In genomic region chr3:121506756-121507155, GRCm38 (mm10) we compare ENCODE assay signal across 28 mouse cellular contexts. TPM values are rescaled to one million over a fixed set of nuclear protein-coding genes. Genes with fewer than 3 reads are reported as not detected.
DNase-seq lines count a peak whose midpoint lies in the region; ATAC-seq and TF ChIP-seq lines count a peak whose summit lies in the region.
"Had no signal": no experiment of that assay in that cellular context is flagged by ENCODE, and none has a peak within 500 bp of the region (broad histone marks: within the 10 kb centered on the region; RNA-seq: fewer than 3 reads in every experiment).

No protein-coding gene starts in this region.

- no peak overlapping the region for H3K4me3 ChIP-seq in midbrain, embryonic 10.5 days
- no peak overlapping the region for H3K4me3 ChIP-seq in midbrain, postnatal 0 days (ENCODE audit: low read depth, low read length)
- H3K4me3 ChIP-seq in E14TG2a.4 (replicated peaks; ENCODE audit: low read length), result peak overlapping the region; percentile 1; the same call in 1 of the 2 replicates
- peak overlapping the region in 1 of 2 experiments; percentile 13; a peak in 2 of 4 replicates for H3K4me3 ChIP-seq in ES-E14 (ENCODE audit: insufficient read depth in 1 of 2, low read depth in 1 of 2, low read length in 2 of 2, poor library complexity in 1 of 2, severe bottlenecking in 1 of 2)
- no peak overlapping the region for H3K4me3 ChIP-seq in hindbrain, embryonic 12.5 days
- H3K4me3 ChIP-seq: embryonic facial prominence, embryonic 12.5 days; embryonic facial prominence, embryonic 15.5 days; erythroblast, embryonic 14.5 days; forebrain, embryonic 12.5 days; forebrain, embryonic 15.5 days; heart, adult 2 months; heart, embryonic 10.5 days; heart, embryonic 13.5 days; hindbrain, embryonic 13.5 days; intestine, embryonic 15.5 days had no signal

- no peak overlapping the region for H3K4me2 ChIP-seq in midbrain, postnatal 0 days (ENCODE audit: low read depth, low read length, poor library complexity, severe bottlenecking)
- H3K4me2 ChIP-seq in hindbrain, embryonic 12.5 days (replicated peaks), result no peak overlapping the region
- H3K4me2 ChIP-seq: embryonic facial prominence, embryonic 12.5 days; embryonic facial prominence, embryonic 15.5 days; forebrain, embryonic 12.5 days; forebrain, embryonic 15.5 days; heart, embryonic 13.5 days; hindbrain, embryonic 13.5 days; intestine, embryonic 15.5 days had no signal

- DNase-seq in midbrain, embryonic 10.5 days (ENCODE audit: low spot score), result no peak
- DNase-seq in midbrain, postnatal 0 days (ENCODE audit: low spot score), result no peak
- DNase-seq in ES-E14 (ENCODE audit: low read depth, low spot score), result no peak
- DNase-seq in heart, postnatal 10 days, result no peak
- DNase-seq: adrenal gland, adult 2 months; adrenal gland, postnatal 14 days; cerebellum, adult 11 months; cerebellum, adult 2 months; cerebellum, adult 9-11 months; cerebellum, postnatal 25 days; gastrocnemius, postnatal 36 days; heart, adult 2 months had no signal

- H3K27ac ChIP-seq in midbrain, embryonic 10.5 days (replicated peaks), result peak overlapping the region; percentile 38; the same call in 1 of the 2 replicates
- no peak overlapping the region for H3K27ac ChIP-seq in midbrain, postnatal 0 days (ENCODE audit: low read depth, low read length)
- H3K27ac ChIP-seq in ES-E14 (ENCODE audit: insufficient read depth, low read depth, low read length, poor library complexity, severe bottlenecking), result no peak overlapping the region
- H3K27ac ChIP-seq in hindbrain, embryonic 12.5 days, result no peak overlapping the region
- H3K27ac ChIP-seq: embryonic facial prominence, embryonic 12.5 days; embryonic facial prominence, embryonic 15.5 days; forebrain, embryonic 12.5 days; forebrain, embryonic 15.5 days; heart, adult 2 months; heart, embryonic 10.5 days; heart, embryonic 13.5 days; hindbrain, embryonic 13.5 days; intestine, embryonic 15.5 days had no signal

- WGBS in midbrain, embryonic 10.5 days, result 92% methylated on average over 7 of the region's 7 CpGs
- WGBS in midbrain, postnatal 0 days, result 96% methylated on average over 7 of the region's 7 CpGs
- 89% methylated on average over 7 of the region's 7 CpGs for WGBS in hindbrain, embryonic 12.5 days

- peaks cover 22% of the 10 kb centered on the region for H3K4me1 ChIP-seq in midbrain, embryonic 10.5 days
- no peaks in the 10 kb centered on the region for H3K4me1 ChIP-seq in midbrain, postnatal 0 days (ENCODE audit: insufficient read depth, low read length)
- H3K4me1 ChIP-seq in E14TG2a.4 (replicated peaks; ENCODE audit: low read depth, low read length), result peaks cover 22% of the 10 kb centered on the region
- H3K4me1 ChIP-seq in ES-E14 (ENCODE audit: control insufficient read depth in 2 of 2, insufficient read depth in 2 of 2, low read length in 2 of 2, poor library complexity in 1 of 2), result peaks cover 0 to 5% of the 10 kb centered on the region in 2 experiments; a peak in 1 of 4 replicates
- H3K4me1 ChIP-seq in hindbrain, embryonic 12.5 days, result peaks cover 7% of the 10 kb centered on the region
- H3K4me1 ChIP-seq: embryonic facial prominence, embryonic 12.5 days; forebrain, embryonic 15.5 days; intestine, embryonic 15.5 days had no signal

- no peak for TF ChIP-seq CTCF in midbrain, postnatal 0 days (IDR thresholded peaks at IDR 0.05)
- no peak for TF ChIP-seq CTCF in E14TG2a.4 (conservative IDR thresholded peaks at IDR 0.05; ENCODE audit: low read length)

- no peaks in the 10 kb centered on the region for H3K36me3 ChIP-seq in midbrain, embryonic 10.5 days
- H3K36me3 ChIP-seq in midbrain, postnatal 0 days (ENCODE audit: insufficient read depth, low read length), result no peaks in the 10 kb centered on the region
- H3K36me3 ChIP-seq in E14TG2a.4 (ENCODE audit: insufficient read depth, low read length) (no peaks in the 10 kb centered on the region), ES-E14 (ENCODE audit: control insufficient read depth, insufficient read depth, low read length, poor library complexity, severe bottlenecking) (no peaks in the 10 kb centered on the region)
- H3K36me3 ChIP-seq in hindbrain, embryonic 12.5 days, result no peaks in the 10 kb centered on the region
- H3K36me3 ChIP-seq: embryonic facial prominence, embryonic 12.5 days; embryonic facial prominence, embryonic 15.5 days; forebrain, embryonic 12.5 days; forebrain, embryonic 15.5 days; heart, embryonic 10.5 days; heart, embryonic 13.5 days; hindbrain, embryonic 13.5 days; intestine, embryonic 15.5 days had no signal

- in situ Hi-C loops in ES-E14 (cut with MboI; ENCODE audit: low sequenced_read_pairs in 2 of 2, unreplicated experiment in 2 of 2), result loop anchor here (10.0 kb wide), 1 partner anchor 202 kb away; no protein-coding TSS in a partner anchor

- H3K27me3 ChIP-seq in midbrain, embryonic 10.5 days (ENCODE audit: low read depth, poor library complexity, severe bottlenecking), result no peaks in the 10 kb centered on the region
- H3K27me3 ChIP-seq in midbrain, postnatal 0 days (ENCODE audit: insufficient read depth, low read length), result no peaks in the 10 kb centered on the region
- H3K27me3 ChIP-seq in E14TG2a.4 (ENCODE audit: insufficient read depth, low read length), result 0 out of 2 replicates have a peak, but pooled peaks cover 5% of the 10 kb centered on the region
- no peaks in the 10 kb centered on the region for H3K27me3 ChIP-seq in hindbrain, embryonic 12.5 days
- H3K27me3 ChIP-seq: embryonic facial prominence, embryonic 12.5 days; embryonic facial prominence, embryonic 15.5 days; forebrain, embryonic 12.5 days; forebrain, embryonic 15.5 days; heart, embryonic 13.5 days; hindbrain, embryonic 13.5 days; intestine, embryonic 15.5 days had no signal

- no peak for ATAC-seq in midbrain, postnatal 0 days (ENCODE audit: low FRiP score)
- ATAC-seq in hindbrain, embryonic 12.5 days (ENCODE audit: low FRiP score), result no peak
- ATAC-seq: CD4-positive, CD25-positive, alpha-beta regulatory T cell, adult 4 months; forebrain, embryonic 15.5 days; hindbrain, embryonic 16.5 days; intestine, embryonic 15.5 days had no signal

- H3K9me3 ChIP-seq in midbrain, embryonic 10.5 days (replicated peaks), result no peaks in the 10 kb centered on the region
- no peaks in the 10 kb centered on the region for H3K9me3 ChIP-seq in midbrain, postnatal 0 days (ENCODE audit: low read length)
- no peaks in the 10 kb centered on the region for H3K9me3 ChIP-seq in E14TG2a.4 (ENCODE audit: low read length)
- H3K9me3 ChIP-seq in ES-E14 (ENCODE audit: control insufficient read depth, insufficient read depth, low read depth, low read length), result no peaks in the 10 kb centered on the region
- H3K9me3 ChIP-seq in hindbrain, embryonic 12.5 days (replicated peaks), result no peaks in the 10 kb centered on the region
- H3K9me3 ChIP-seq: embryonic facial prominence, embryonic 12.5 days; embryonic facial prominence, embryonic 15.5 days; forebrain, embryonic 12.5 days; forebrain, embryonic 15.5 days; heart, embryonic 10.5 days; heart, embryonic 13.5 days; hindbrain, embryonic 13.5 days; intestine, embryonic 15.5 days had no signal

- intact Hi-C loops in heart, postnatal 10 days (cut with DNase I), result no loop called here

- H3K9ac ChIP-seq in midbrain, postnatal 0 days (replicated peaks; ENCODE audit: low read length, poor library complexity, severe bottlenecking), result no peak overlapping the region
- H3K9ac ChIP-seq in ES-E14 (ENCODE audit: insufficient read depth, low read depth, low read length, poor library complexity, severe bottlenecking), result no peak overlapping the region
- H3K9ac ChIP-seq in hindbrain, embryonic 12.5 days, result no peak overlapping the region
- H3K9ac ChIP-seq: embryonic facial prominence, embryonic 12.5 days; embryonic facial prominence, embryonic 15.5 days; forebrain, embryonic 12.5 days; forebrain, embryonic 15.5 days; heart, embryonic 13.5 days; hindbrain, embryonic 13.5 days; intestine, embryonic 15.5 days had no signal

TF ChIP-seq in ES-E14, 5 proteins besides CTCF, POLR2A, EP300 and RAD21:
- TF ChIP-seq CHD2 (IDR thresholded peaks at IDR 0.05; ENCODE audit: low read depth, low read length), result no peak
- peak; percentile 84 for TF ChIP-seq HCFC1 (IDR thresholded peaks at IDR 0.05; ENCODE audit: borderline replicate concordance, insufficient read depth, low read length)

RNA-seq across cellular contexts. Expression of gene Slc44a3, which starts 25.4 kb away (rescaled TPM):
- polyA plus RNA-seq in midbrain, embryonic 10.5 days (2016; fragmentation: Nextera tagmentation; extraction: Ambion mirVana), result 0.43 and 0.66 TPM in 2 replicates
- total RNA-seq in midbrain, postnatal 0 days (2014; rRNA removed), result 0.22 and 0.61 TPM in 2 replicates
- 0.47 and 0.48 TPM in 2 replicates for polyA plus RNA-seq in midbrain, postnatal 0 days (2015; fragmentation: Nextera tagmentation; extraction: Ambion mirVana)
- 1.5 and 2.3 TPM in 2 replicates for total RNA-seq in ES-E14 (2012; rRNA removed)
- 0.97 and 1.5 TPM in 2 replicates for polyA plus RNA-seq in hindbrain, embryonic 12.5 days (2016; fragmentation: Nextera tagmentation; extraction: Ambion mirVana)
- total RNA-seq in heart, postnatal 10 days (2021), result under 1 TPM; 0.32 to 0.74 TPM
- total RNA-seq: gastrocnemius, postnatal 36 days; granulocyte monocyte progenitor cell, adult 5-6 weeks; heart, adult 2 months; heart, postnatal 25 days; hematopoietic stem cell, adult 5-6 weeks had no signal
- polyA plus RNA-seq: CD4-positive, CD25-positive, alpha-beta regulatory T cell, adult 4 months; erythroblast, embryonic 14.5 days had no signal
